Mouse (Mus musculus): ENCODE data around the gene Gm20503. TPM values are rescaled to one million over a fixed set of nuclear protein-coding genes. Genes with fewer than 3 reads are reported as not detected.

Gene Gm20503
- polyA plus RNA-seq, 1 experiment from 2014 or later, result 21.6 TPM

GRCm38 (mm10) chr4:58981421-58981820 is 21.6 kb upstream of the Gm20503 start:
- H3K27ac ChIP-seq (replicated peaks), result no peak overlapping the region
- no peaks in the 10 kb centered on the region; the same call in 1 of the 2 replicates for H3K36me3 ChIP-seq (ENCODE audit: control insufficient read depth, insufficient read depth, low read length)
- H3K4me3 ChIP-seq (ENCODE audit: low read depth, low read length), result no peak overlapping the region
- TF ChIP-seq CTCF (IDR thresholded peaks at IDR 0.05; ENCODE audit: low read depth) (no peak), EP300 (optimal IDR thresholded peaks at IDR 0.05) (no peak)
- no peak for DNase-seq (ENCODE audit: low spot score)
- H3K27me3 ChIP-seq (ENCODE audit: control insufficient read depth, insufficient read depth, low read length), result no peaks in the 10 kb centered on the region
- H3K9ac ChIP-seq (ENCODE audit: low read length), result no peak overlapping the region
- no peak for ATAC-seq (ENCODE audit: low FRiP score, low TSS enrichment)
- H3K9me3 ChIP-seq (ENCODE audit: control insufficient read depth, low read length), result no peaks in the 10 kb centered on the region
- no peaks in the 10 kb centered on the region for H3K4me1 ChIP-seq (replicated peaks; ENCODE audit: control insufficient read depth, insufficient read depth)
- H3K4me2 ChIP-seq (replicated peaks; ENCODE audit: low read depth), result no peak overlapping the region
- 85% methylated on average over 6 of the region's 6 CpGs for WGBS

- Histone ChIP-seq H3K27me3 (ENCODE audit: control insufficient read depth, insufficient read depth, low read length) (no peaks in the 10 kb centered on the region), H3K27ac (replicated peaks) (no peak overlapping the region), H3K4me1 (replicated peaks; ENCODE audit: control insufficient read depth, insufficient read depth) (no peaks in the 10 kb centered on the region), H3K36me3 (ENCODE audit: control insufficient read depth, insufficient read depth, low read length) (no peaks in the 10 kb centered on the region; the same call in 1 of the 2 replicates), H3K4me3 (ENCODE audit: low read depth, low read length) (no peak overlapping the region), H3K4me2 (replicated peaks; ENCODE audit: low read depth) (no peak overlapping the region), H3K9ac (ENCODE audit: low read length) (no peak overlapping the region), H3K9me3 (ENCODE audit: control insufficient read depth, low read length) (no peaks in the 10 kb centered on the region)
- TF ChIP-seq CTCF (IDR thresholded peaks at IDR 0.05; ENCODE audit: low read depth) (no peak), EP300 (optimal IDR thresholded peaks at IDR 0.05) (no peak)
- DNase-seq (ENCODE audit: low spot score) (no peak), ATAC-seq (ENCODE audit: low FRiP score, low TSS enrichment) (no peak)
- 88% methylated on average over 8 of the region's 8 CpGs for WGBS
Measured at GRCm38 (mm10) chr4:58982806-58983205, 20.2 kb upstream of the Gm20503 start.

- peak overlapping the region; percentile 45; the same call in 1 of the 2 replicates for H3K27ac ChIP-seq (replicated peaks)
- 13% methylated on average over 7 of the region's 7 CpGs for WGBS
- DNase-seq (ENCODE audit: low spot score) (peak; percentile 89), ATAC-seq (ENCODE audit: low FRiP score, low TSS enrichment) (peak; percentile 80)
- 0 out of 2 replicates have a peak overlapping the region, but pooled peaks have one; percentile 8 for H3K4me3 ChIP-seq (ENCODE audit: low read depth, low read length)
- H3K36me3 ChIP-seq (ENCODE audit: control insufficient read depth, insufficient read depth, low read length), result no peaks in the 10 kb centered on the region
- no peaks in the 10 kb centered on the region for H3K9me3 ChIP-seq (ENCODE audit: control insufficient read depth, low read length)
- no peak overlapping the region for H3K9ac ChIP-seq (ENCODE audit: low read length)
- TF ChIP-seq EP300 (optimal IDR thresholded peaks at IDR 0.05), result peak; percentile 50
- TF ChIP-seq CTCF (IDR thresholded peaks at IDR 0.05; ENCODE audit: low read depth), result peak; percentile 94
- no peaks in the 10 kb centered on the region for H3K4me1 ChIP-seq (replicated peaks; ENCODE audit: control insufficient read depth, insufficient read depth)
- H3K4me2 ChIP-seq (replicated peaks; ENCODE audit: low read depth), result peak overlapping the region; percentile 32; the same call in 1 of the 2 replicates
- no peaks in the 10 kb centered on the region for H3K27me3 ChIP-seq (ENCODE audit: control insufficient read depth, insufficient read depth, low read length)
Measured at GRCm38 (mm10) chr4:58985157-58985648, 17.8 kb upstream of the Gm20503 start.

GRCm38 (mm10) chr4:58986540-58987190 is 16.3 kb upstream of the Gm20503 start, which contains the start of gene Ptgr1:
Gene Ptgr1 (minus strand): TSS chr4:58987119.
- Histone ChIP-seq H3K9me3 (ENCODE audit: control insufficient read depth, low read length) (no peaks in the 10 kb centered on the region), H3K4me2 (replicated peaks; ENCODE audit: low read depth) (peak within 1 kb of the TSS; percentile 77), H3K4me1 (replicated peaks; ENCODE audit: control insufficient read depth, insufficient read depth) (no peaks in the 10 kb centered on the region), H3K27ac (replicated peaks) (peak within 1 kb of the TSS; percentile 92), H3K4me3 (ENCODE audit: low read depth, low read length) (peak within 1 kb of the TSS; percentile 72), H3K36me3 (ENCODE audit: control insufficient read depth, insufficient read depth, low read length) (no peaks in the 10 kb centered on the region), H3K27me3 (ENCODE audit: control insufficient read depth, insufficient read depth, low read length) (no peaks in the 10 kb centered on the region), H3K9ac (ENCODE audit: low read length) (peak within 1 kb of the TSS; percentile 75)
- DNase-seq (ENCODE audit: low spot score), result peak; percentile 89
- ATAC-seq (ENCODE audit: low FRiP score, low TSS enrichment), result peak; percentile 73
- 2% methylated on average over 28 of the region's 28 CpGs for WGBS
- TF ChIP-seq CTCF (IDR thresholded peaks at IDR 0.05; ENCODE audit: low read depth) (no peak), EP300 (optimal IDR thresholded peaks at IDR 0.05) (no peak)

- H3K4me2 ChIP-seq (replicated peaks; ENCODE audit: low read depth), result no peak overlapping the region
- peak overlapping the region; percentile 71; the same call in 1 of the 2 replicates for H3K27ac ChIP-seq (replicated peaks)
- WGBS, result 85% methylated on average over 7 of the region's 7 CpGs
- no peaks in the 10 kb centered on the region for H3K4me1 ChIP-seq (replicated peaks; ENCODE audit: control insufficient read depth, insufficient read depth)
- TF ChIP-seq EP300 (optimal IDR thresholded peaks at IDR 0.05) (no peak), CTCF (IDR thresholded peaks at IDR 0.05; ENCODE audit: low read depth) (no peak)
- no peaks in the 10 kb centered on the region for H3K27me3 ChIP-seq (ENCODE audit: control insufficient read depth, insufficient read depth, low read length)
- no peaks in the 10 kb centered on the region for H3K9me3 ChIP-seq (ENCODE audit: control insufficient read depth, low read length)
- H3K9ac ChIP-seq (ENCODE audit: low read length), result no peak overlapping the region
- H3K4me3 ChIP-seq (ENCODE audit: low read depth, low read length), result no peak overlapping the region
- ATAC-seq (ENCODE audit: low FRiP score, low TSS enrichment), result no peak
- no peaks in the 10 kb centered on the region for H3K36me3 ChIP-seq (ENCODE audit: control insufficient read depth, insufficient read depth, low read length)
- no peak for DNase-seq (ENCODE audit: low spot score)
Measured at GRCm38 (mm10) chr4:58989303-58989898, 13.6 kb upstream of the Gm20503 start.

Data from stomach, postnatal 0 days (tissue).